Mouse (Mus musculus) cerebral cortex, adult 2 months (tissue): ENCODE data around the gene Alkbh2.

Experiments
- WGBS: fragments of 180-500 bp; shearing (Covaris S2); methylation state at CpG from one replicate; pipeline ENCODE4 v1.1.7; 2018; 5-methylcytosine and 5-hydroxymethylcytosine counted together

The Alkbh2 gene

DNA sequence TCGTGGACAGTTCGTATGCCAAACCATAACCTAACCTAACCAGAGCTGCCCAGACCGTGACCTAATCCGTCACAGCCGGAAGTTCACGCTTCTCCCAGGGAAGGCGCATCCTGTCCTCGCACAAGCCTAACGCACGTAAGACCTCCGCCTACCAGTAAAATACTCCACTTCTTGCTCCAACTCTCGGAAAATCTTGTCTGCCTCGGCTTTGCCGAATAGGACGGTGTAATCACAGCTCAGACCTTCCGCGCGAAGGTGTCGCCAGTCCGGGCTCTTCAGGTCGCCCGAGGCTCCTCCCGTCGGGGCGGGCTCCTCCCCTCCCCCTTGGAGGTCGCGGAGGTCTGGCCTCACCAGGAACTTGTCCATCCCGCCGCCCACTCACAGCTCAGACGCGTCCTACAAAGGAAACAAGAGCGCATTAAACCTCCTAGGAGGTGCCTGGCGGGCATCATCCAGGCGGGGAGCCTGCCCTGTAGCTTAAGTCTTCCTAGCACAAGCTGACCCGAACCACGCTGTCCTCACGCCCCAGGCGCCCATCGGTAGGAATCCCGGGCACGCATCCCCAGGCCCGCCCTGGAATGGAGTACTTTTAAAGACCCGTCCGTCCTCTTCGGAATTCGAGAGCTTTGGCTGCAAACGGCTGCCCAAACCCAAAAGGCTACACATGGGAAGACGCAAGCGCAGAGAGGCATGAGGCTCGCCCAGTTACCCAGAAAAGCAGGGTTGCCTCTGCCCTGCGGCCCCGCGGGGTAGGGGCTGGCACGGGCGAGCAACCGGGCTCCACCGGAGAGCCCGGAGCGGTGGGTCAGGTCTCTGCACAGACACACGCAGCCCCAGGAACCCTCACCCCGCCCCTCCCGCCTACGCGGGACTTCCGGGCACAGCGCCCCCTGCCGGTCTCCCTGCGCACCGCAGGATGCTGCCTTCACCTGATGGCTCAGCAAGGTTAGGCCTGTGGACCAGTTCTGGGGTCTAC lies at the start of gene Alkbh2:
Gene Alkbh2, minus strand, starts transcription at position 845 of the 976 bp plus-strand sequence.
- WGBS = 1% methylated on average over 69 of the region's 69 CpGs

DNA sequence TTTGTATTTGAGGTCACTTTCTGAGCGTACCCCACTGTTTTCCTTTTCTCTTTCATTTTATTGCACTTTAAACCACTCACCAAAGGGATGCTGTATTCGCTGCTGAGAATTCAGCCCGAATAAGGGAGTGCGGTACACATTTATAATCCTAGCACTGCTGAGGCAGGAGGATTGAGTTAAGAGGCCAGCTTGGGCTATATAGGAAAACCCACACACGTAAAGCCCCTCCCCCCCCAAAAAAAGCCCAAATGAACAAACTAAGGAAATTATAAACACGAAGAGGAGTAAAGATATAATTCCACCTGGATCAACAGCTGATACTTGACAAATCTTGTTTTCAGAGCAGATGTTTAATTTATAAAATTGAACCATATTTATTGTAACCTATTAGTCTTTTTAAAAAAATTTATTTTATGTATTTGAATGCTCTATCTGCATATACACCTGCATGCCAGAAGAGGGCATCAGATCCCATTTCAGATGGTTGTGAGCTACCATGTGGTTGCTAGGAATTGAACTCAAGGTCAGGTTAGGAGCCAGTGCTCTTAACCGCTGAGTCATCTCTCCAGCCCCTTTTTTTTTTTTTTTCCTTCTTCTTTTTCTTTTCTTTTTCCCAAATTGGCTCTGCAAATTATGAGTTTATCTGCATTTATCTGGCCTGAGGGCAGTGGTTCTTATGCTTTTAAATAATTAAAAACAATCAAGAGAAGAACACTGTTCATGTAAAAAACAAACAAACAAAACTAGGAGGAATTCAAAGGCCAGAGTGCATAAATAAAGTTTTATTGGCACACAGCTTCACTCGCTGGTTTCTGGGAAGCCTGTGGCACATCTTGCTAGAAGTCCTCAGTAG lies 48.8 kb upstream of the Alkbh2 start:
- WGBS = 70% methylated on average over 8 of the region's 8 CpGs

DNA sequence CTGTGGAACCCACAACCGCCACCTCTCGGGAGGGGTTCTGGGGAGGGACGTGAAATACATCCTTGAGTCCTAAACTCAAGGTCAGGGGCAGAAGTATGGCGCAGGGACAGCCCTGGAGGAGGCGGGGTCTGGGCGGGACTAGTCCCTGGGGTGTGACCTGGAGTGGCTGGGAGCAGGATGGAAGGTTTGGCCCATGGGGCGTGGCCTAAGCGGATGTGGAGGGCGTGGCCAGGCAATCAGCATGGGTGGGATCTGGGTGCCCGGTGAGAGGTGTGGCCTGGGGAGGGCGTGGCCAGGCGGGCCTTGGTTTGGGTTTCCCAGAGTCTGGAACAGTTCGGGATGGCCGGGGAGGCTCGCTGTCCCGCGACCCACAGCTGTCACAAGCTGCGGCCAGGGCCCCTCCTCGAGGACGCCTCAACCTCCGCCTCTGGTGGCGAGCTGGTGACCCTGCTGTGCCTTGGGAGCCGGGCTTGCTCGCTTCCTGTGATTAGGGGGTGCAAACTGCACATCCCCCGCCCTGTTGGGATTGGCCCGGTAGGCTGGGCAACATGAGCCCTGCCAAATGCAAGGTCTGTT lies 47.7 kb upstream of the Alkbh2 start:
- 3% methylated on average over 25 of the region's 26 CpGs for WGBS

DNA sequence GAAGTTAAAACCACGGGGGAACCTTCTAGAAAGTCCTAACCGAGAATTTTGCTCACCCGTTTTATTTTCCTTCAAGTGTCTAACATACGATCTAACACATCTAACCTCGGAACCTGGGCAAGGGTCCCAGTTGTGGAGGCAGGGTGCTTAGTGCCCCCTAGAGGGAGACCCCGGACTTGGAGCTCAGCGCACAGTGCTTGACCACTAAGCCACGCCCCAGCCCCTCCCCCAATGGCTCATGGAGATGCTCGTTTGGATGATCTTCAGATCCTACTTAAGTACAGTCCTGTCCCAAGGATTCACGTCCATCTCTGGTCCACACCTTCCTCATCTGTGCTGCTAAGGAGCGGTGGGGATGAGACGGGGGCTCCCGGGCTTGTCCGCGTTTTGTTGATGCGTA lies 46.6 kb upstream of the Alkbh2 start:
- 18% methylated on average over 16 of the region's 16 CpGs for WGBS

DNA sequence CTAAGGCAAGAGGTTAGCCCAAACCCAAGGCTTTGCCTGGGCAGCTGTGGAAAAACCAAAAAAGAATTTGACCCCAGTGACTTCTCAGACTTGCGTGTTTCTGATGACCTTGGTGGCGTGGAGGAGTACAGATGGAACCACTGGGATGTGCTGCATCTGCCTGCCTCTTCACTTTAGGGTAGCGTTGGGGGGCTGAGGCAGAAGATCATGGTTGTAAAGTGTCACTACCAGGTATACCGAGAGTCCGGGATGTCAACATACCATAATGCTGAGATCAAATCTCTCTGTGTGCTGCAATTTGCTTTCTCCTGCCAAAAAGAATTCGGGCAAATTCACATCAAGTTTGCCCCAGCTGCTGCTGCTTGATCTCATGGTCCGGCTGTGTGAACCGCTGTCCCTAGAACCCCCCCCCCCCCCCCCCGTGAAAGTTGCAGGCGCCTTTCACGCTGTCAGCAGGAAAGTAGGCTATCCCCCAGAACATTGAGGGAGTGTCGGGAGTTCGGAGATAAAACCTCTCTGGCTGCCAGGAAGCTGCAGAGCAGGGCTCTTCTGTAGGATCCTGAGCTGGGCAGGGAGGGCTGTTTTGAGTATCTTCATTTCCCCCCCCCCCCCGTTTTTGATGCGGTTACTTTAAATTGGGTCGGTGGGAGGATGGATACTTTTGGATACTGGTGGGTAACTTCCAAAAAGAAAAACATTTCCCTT lies 46.0 kb upstream of the Alkbh2 start:
- WGBS = 22% methylated on average over 16 of the region's 16 CpGs

DNA sequence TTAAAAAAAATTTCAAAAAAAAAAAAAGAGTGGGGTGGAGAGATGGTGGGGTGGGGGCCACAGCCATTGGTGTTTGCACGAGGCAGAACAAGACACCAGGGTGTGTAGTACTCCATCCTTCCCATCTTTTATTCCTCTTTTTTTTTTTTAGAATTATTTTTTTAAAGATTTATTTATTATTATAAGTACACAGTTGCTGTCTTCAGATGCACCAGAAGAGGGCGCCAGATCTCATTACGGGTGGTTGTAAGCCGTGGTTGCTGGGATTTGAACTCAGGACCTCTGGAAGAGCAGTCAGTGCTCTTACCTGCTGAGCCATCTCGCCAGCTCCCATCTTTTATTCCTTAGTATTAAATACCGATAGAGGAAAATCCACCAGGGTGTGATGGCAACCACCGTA lies 45.4 kb upstream of the Alkbh2 start:
- WGBS = 72% methylated on average over 7 of the region's 7 CpGs

DNA sequence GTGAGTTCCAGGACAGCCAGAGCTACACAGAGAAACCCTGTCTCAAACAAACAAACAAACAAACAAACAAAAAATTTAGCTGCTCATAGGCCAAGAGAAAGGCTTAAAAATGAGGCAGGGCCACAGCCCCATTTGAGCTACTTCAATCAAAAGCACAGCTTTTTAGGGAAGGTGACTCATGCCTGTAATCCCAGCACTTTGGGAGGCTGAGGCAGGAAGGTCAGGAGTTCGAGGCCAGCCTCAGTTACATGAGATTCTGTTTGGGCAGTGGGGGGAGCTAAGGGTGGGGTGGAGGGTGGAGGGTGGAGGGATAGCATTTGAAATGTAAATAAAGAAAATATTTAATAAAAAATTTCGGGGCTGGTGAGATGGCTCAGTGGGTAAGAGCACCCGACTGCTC lies 44.9 kb upstream of the Alkbh2 start:
- 93% methylated on average over 3 of the region's 3 CpGs for WGBS

DNA sequence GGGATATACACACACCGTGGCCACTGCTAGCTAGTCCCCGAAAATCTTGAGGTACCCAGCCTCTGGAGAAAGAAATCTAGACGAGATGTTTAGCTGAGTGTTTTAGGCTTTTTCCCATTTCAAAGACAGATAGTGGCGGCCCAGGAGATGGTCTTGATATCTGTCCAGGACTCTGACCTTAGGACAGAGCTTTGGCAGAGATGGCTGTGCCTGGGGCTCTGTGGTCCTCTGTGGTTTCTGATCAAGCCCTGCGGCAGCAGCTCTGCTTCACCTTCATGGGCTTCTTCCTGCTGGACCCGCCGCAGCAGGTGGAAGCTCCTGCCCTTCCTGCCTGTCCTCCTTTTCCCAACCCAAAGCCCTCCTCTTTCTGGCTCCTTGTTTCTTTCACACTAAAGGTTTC lies 42.3 kb upstream of the Alkbh2 start:
- WGBS = 90% methylated on average over 7 of the region's 7 CpGs

DNA sequence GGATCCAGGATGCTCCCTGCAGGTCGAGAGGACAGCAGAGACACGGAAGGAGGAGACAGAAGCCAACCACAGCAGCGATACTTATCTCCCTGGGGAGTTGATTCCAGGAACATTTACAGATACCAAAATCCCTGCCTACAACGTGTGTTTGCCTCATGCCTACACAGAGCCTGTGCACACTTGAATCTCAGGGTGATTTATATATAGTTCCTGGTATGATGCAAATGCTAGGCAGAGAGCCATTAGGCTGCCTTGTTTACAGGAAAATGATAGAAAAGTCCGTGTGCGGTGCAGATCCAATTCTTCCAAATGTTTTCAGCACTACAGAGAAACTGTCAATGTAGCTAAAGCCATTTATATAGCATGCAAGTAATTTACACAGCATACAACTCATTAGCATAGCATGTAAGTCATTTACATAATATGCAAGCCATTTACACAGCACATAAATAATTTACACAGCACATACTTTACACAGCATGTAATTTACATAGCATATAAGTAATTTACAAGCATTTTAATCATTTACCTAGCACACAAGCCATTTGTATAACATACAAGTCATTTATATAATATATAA lies 35.2 kb upstream of the Alkbh2 start:
- 37% methylated on average over 6 of the region's 6 CpGs for WGBS

DNA sequence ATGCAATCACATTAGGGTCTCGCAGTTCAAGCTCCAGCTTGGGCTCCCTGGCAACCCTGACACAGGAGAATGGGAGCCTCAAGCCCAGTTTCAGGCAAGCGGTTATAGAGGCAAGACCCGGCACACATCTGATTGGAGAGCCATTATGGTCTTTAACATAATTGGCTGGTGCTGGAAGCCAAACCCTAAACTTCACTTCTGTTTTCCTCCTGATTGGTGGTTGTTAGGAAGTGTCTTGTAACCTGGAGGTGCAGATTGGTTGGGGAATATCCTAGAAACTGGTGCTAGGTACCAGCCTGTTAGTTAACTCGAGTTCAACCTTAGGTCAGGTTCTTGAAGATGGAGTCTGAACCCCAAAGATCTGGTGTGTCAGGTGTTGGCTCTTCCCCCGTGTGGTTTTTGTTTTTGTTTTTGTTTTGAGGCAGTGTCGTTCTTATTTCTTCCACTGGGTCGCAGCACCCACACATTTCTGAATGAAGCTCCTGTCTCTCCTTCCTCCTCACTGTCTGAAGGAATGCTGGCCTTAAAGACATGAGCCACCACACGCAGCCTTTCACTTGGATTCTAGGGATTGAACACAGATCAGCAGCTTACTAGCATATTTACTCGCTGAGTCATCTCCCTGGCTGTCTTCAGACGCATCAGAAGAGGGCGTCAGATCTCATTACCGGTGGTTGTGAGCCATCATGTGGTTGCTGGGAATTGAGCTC lies 34.2 kb upstream of the Alkbh2 start:
- 40% methylated on average over 12 of the region's 12 CpGs for WGBS

DNA sequence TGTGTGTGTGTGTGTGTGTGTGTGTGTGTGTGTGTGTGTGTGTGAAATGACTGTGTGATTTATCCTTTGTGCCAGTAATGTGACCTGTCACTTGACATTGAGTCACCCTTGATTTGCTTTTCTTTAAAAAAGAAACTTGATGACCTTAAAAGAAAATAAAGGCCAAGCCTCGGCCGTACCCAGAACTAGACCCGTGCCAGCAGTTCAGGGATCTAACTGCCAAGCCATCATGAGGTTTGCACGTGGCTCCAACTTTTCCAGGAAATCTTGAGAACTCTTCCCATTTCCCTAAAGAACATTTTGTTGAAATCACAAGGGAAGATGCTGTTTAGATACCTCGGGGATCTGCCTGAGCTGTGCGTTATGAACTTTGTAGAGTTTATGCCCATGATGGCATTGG lies 33.4 kb upstream of the Alkbh2 start:
- 82% methylated on average over 6 of the region's 6 CpGs for WGBS

DNA sequence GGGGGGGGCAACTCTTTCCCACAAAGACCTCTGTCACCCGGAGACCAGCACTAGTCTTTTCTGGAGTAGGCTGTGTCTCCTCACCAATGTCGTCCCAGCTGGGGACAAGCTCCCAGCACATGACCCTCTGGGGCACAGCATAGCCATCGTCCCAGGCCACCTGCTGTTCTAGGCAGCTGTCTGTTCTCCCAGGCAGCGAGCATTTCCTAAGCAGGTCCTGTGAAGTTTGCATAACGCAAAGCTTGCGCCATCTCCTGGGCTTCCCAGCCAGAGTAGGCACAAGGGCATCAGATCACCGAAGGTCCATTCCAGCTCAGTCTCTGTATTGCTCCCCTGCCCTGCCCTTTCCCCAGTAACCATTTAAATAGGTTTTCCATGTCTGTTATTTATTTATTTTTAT lies 29.2 kb upstream of the Alkbh2 start:
- 64% methylated on average over 7 of the region's 7 CpGs for WGBS

DNA sequence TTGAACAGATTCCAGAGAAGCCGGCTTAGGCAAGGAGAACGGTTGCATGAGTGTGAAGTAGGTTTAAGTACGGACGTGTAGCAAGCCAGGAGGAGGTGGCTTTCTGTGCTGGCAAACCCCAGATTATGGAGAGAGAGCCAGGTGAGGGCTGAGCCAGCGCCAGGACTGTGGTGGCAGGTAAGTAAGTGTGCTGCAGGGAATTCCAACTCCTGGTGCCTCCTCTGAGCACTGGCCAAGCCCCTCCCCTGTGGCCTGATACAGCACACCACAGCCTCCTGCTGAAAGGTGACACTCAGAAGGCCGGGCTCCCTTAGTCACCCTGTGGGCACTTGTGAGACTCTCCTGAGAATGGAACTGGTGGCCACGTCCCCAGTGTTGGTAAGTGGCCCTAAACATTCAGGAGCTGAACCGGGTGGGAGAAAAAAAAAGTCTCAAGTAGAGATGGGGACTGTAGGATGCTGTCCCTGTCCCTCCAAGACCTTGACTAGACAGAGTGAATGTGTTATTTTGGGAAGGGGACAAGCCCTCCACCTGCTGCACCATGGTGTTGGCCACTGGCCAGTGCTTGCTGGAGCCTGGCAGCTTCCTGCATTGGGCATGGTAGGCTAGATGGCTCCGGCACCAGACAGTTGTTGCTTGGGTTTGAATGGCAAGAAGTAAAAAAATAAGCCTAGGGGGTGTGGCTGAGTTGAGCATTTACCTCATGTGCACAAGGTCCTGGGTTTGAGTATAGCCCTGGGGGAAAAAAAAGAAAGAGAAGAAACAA lies 27.3 kb upstream of the Alkbh2 start:
- WGBS = 76% methylated on average over 9 of the region's 9 CpGs

DNA sequence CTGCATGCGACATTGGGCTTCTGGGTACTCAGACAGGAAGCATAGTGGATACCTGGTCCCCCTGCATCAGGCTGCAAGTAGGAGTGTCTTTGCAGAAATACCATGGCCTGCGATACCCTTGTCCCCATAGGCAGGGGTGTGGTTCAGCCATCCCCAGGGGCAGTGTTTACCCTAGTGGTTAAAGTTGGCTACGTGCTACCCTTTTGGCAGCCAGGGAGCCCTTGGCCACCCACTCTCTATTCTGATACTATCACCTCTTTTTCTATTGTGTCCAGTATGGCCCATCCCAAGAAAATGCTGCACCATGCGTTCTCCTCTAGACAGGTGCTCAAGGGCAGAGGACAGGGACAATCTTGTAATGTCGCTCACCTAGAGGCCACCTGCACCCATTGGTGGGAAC lies 26.7 kb upstream of the Alkbh2 start:
- WGBS = 84% methylated on average over 5 of the region's 5 CpGs

DNA sequence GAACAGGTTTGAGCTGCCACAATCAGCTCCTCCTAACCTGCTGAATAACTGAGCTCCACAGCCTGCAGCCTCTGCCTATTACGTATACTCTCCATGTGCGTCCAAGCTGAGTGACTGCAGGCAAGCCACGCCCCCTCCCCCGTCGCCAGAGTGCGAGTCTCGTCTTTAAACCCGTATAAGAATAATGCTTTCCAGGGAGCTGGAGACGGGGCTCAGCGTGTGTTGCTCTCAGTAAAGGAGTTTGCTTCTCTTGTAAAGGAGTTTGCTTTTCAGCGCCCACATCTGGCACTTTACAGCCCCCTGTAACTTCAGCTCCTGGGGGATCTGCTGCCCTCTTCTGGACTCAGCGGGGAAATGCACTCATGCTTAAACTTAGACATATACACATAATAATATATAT lies 25.5 kb upstream of the Alkbh2 start:
- 4% methylated on average over 12 of the region's 12 CpGs for WGBS

DNA sequence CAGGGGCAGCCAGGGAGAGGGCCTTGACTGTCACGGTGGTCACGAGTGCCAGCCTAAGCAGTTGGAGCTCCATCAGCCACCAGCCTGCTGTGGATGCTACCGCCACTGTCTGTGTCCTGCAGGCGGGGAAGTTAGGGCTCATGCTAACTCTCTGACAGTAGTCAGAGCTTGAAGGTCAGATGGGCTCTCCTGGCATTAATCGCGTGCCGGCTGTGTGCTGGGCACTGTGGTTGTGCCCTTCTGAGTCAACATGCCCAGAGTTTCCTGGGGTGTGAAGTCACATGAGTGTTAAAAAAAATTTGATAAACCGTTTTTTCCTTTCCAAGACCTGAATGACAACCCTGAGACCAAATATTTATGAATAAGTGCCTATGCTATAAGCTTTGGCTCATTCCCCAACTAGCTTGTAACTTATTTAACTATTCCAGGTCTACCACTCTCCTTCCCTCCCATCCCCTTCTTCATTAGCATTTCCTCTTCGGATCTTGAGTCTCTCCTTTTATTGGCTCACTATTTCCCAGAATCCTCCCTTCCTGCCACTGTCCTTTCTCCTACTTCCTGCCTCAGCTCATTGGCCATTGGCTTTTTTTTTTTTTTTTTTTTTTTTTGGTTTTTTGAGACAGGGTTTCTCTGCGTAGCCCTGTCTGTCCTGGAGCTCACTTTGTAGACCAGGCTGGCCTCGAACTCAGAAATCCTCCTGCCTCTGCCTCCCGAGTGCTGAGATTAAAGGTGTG lies 24.5 kb upstream of the Alkbh2 start:
- 88% methylated on average over 12 of the region's 12 CpGs for WGBS

DNA sequence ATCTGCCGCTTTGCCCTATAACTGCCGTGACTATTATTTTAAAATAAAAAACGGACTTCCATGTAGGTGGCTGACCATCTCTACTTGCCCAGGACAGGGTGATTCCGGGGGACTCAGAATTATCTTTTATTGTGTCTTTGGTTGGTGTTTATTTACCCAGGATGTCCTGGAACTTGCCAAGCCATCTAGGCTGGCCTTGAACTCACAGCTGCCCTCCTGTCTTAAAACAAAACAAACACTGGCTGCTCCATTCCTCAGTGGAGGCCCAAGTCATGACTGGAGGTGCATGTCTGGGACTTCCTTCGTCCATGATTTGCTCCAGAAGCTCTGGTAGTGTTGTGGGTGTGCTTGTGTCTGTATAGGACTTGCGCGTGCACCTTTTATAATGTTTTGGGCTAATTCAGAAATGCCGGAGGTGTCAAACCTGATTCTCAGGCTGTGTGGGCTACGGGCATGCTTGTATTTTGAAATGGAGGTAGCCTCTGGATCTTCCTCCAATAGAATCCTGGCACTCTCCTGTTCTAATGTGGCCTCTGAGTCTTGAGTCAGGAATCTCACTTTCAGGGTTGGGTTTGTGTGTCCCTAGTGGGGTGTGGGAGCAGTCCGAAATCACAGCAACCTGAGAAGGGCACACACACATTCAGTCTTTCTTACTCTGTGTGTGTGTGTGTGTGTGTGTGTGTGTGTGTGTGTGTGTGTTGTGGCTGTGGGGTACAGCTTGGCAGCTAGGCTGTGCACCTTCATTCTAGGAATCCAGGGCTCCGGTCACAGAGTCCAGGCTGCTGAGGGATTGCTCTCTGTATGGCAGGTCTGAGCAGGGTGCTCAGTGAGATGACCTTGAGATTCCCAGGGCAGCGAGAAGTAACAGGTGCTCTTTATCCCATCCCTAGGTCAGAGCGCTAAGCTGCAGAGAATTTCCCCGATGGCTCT lies 19.3 kb upstream of the Alkbh2 start:
- WGBS = 85% methylated on average over 14 of the region's 14 CpGs
